Mouse (Mus musculus) macrophage (primary cell): Measurements from ENCODE around the gene Ksr1. TPM values are rescaled to one million over a fixed set of nuclear protein-coding genes. Genes with fewer than 3 reads are reported as not detected.

Experiments used
- H3K27ac ChIP-seq: fragments of 350-480 bp; formaldehyde crosslinking; 2 replicates; pipeline ENCODE4 v1.9.0; 2021
- H3K36me3 ChIP-seq: fragments of 350-480 bp; formaldehyde crosslinking; 2 replicates; pipeline ENCODE4 v1.9.0; 2021; ENCODE audit errors: inconsistent target
- H3K4me3 ChIP-seq: fragments of 350-480 bp; formaldehyde crosslinking; 2 replicates; pipeline ENCODE4 v1.9.0; 2021; ENCODE audit errors: inconsistent target
- H3K79me2 ChIP-seq: fragments of 350-480 bp; formaldehyde crosslinking; 2 replicates; pipeline ENCODE4 v1.9.0; 2021; ENCODE audit errors: inconsistent target
- WGBS: methylation state at CpG from one replicate; pipeline ENCODE4 v1.1.7; 2026; ENCODE audit warnings: inconsistent platforms; ENCODE audit not compliant: missing documents; 5-methylcytosine and 5-hydroxymethylcytosine counted together
- polyA plus RNA-seq: library from polyadenylated mRNA; stranded (reverse); fragments of 250-400 nt; gene quantifications from 3 replicates; pipeline ENCODE4 v1.2.4, GENCODE M21; 2018; ENCODE audit warnings: inconsistent platforms

The Ksr1 gene
- polyA plus RNA-seq, 1 experiment from 2014 or later: 2.6 TPM

DNA sequence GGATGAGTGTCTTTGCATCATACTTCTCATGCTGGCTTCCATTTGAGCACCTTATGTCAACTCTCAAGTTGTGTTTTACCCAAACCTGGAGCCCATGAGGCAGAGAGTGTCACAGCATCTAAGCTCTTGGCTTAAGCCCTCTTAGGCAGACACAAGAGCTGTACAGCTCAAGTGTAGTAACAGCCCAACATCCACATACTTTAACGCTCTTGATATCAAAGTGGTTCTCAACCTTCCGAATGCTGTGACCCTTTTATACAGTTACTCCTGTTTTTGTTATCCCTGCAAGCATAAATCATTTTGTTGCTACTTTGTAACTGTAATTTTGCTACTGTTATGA, 80.0 kb downstream of the Ksr1 start:
- no peaks in the 10 kb centered on the region for H3K36me3 ChIP-seq
- no peak overlapping the region for H3K4me3 ChIP-seq
- WGBS: 100% methylated on average over 2 of the region's 2 CpGs
- H3K27ac ChIP-seq: no peak overlapping the region
- no peaks in the 10 kb centered on the region for H3K79me2 ChIP-seq

DNA sequence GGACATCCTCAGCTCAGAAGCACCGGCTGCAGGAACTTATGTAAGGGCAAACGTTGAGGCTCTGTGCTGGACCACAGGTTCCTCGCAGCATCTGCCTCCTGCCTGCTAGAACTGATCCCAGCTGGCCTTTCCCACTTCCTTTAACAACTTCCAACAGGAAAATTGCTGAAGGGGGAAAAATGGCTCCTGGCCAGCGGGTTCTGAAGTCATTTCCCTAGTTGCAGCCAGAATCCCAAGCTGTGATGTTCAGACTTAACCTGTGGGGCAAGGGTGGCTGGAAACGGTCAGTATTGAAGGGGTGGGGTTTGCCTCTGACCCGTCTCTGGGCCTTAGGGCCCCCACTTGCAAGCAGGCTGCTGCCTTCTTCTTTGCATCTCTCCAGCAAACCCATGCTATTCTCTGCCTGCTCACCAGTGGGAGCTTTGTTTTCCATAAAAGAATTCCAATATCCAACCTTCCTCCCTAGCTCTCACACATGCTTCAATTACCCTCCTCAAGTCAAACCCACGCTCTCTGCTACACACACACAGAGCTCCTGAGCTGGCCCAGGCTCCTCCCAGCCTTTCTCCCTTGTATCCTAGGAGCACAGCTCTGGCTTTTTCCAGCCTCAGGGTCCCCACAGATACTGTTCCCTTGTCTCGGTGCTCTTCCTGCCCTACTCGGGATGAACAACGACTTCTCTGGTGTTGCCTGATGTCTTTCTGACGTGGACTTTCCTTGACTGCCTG, 80.6 kb downstream of the Ksr1 start:
- H3K79me2 ChIP-seq: no peaks in the 10 kb centered on the region
- no peak overlapping the region for H3K4me3 ChIP-seq
- H3K36me3 ChIP-seq: no peaks in the 10 kb centered on the region
- H3K27ac ChIP-seq: no peak overlapping the region
- WGBS: 90% methylated on average over 11 of the region's 11 CpGs

DNA sequence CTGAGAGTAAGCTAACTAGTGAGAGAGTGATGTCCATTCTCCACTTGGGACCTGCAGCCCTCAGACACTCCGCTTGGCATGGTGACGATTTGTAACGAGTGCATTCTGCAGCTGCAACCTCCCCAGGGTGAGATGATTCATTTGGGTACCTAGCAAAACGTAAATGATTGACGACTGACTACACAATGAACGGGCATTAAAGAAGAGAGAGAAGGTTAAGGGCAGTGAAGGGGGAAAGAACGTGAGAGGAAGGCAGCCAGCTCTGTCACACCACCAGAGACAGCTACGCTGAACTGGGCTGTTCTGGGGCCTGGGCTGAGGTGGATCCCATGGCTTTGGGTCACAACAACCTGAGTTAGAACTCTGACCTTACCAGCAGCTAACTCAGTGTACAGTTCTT, 81.9 kb downstream of the Ksr1 start:
- 92% methylated on average over 8 of the region's 8 CpGs for WGBS
- Histone ChIP-seq H3K36me3 (no peaks in the 10 kb centered on the region), H3K4me3 (no peak overlapping the region), H3K27ac (no peak overlapping the region), H3K79me2 (no peaks in the 10 kb centered on the region)

DNA sequence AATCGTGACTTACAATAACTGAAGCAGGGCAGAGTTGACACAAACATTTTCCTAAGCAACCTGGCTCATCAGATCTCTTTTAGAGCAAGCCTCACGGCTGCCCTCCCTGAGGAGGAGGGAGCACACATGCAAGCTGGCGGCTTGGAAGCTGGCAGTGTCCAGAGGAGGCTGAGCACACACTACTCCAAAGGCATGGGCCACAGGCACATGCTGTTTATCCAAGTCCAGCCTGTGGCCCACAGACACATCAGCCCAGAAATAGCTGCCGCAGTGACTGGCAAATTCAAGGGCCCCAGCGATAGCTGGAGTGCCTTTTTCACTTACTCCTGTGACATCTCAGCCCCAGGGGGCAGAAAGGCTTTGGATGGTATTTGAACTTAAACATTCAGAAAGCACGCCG, 82.6 kb downstream of the Ksr1 start:
- Histone ChIP-seq H3K79me2 (no peaks in the 10 kb centered on the region), H3K27ac (no peak overlapping the region), H3K4me3 (no peak overlapping the region), H3K36me3 (no peaks in the 10 kb centered on the region)
- 89% methylated on average over 7 of the region's 7 CpGs for WGBS

DNA sequence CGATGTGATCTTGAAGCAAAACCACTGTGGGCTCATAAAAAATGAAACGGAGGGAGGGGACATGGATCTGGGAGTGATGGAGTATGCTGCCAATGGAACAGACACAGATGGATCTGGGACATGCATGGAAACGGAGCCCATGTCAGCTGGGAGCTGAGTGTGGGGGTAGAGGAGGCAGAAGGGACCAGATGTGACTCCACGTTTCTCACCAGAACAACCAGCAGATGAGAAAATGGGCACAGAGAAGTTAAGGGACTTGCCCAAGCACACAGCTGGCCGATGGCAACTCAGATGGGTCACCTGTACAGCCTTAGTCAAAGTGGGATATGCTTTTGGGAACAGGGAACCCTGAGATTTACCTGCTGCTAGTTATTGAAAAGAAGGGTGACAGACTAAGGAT, 83.3 kb downstream of the Ksr1 start:
- no peaks in the 10 kb centered on the region for H3K36me3 ChIP-seq
- no peaks in the 10 kb centered on the region for H3K79me2 ChIP-seq
- WGBS: 92% methylated on average over 5 of the region's 5 CpGs
- H3K4me3 ChIP-seq: no peak overlapping the region
- H3K27ac ChIP-seq: no peak overlapping the region

DNA sequence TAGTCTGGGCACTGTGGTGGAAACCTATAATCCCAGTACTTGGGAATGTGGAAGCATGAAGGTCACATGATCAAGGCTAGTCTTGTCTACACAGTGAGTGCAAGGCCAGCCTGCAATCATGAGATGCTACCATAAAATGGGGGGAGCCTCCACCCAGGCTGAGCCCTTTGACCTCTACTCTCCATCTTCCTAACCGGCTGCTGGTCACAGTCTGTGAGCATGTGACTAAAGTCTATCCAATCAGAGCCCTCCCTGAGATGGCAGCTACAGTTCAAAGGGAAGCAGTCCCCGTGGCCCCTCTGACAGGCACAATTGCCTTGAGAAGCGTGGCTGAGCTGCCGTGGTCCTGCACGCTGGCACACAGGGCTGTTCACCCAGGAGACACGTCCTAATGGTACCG, 84.4 kb downstream of the Ksr1 start:
- H3K36me3 ChIP-seq: no peaks in the 10 kb centered on the region
- no peak overlapping the region for H3K4me3 ChIP-seq
- H3K79me2 ChIP-seq: no peaks in the 10 kb centered on the region
- WGBS: 92% methylated on average over 7 of the region's 7 CpGs
- no peak overlapping the region for H3K27ac ChIP-seq

DNA sequence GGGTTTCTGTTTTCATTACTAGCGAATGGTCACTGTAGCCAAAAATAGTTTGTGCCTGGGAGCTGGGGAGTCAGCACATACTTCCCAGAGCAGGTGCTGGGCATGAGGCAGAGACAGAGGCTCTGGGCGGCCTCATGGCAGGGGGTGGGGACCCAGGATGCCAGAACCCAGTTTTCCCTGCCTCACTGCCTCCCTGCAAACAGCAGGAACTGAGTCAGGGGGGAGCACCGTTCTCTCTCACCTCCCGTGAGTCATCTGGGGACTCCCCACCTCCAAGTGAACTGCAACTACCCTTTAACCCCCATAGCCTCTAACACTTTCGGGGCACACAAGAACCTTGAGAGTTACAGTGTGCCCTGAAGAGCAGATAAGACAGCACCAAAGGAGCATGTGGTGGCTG, 86.4 kb downstream of the Ksr1 start:
- no peak overlapping the region for H3K27ac ChIP-seq
- H3K79me2 ChIP-seq: no peaks in the 10 kb centered on the region
- no peaks in the 10 kb centered on the region for H3K36me3 ChIP-seq
- no peak overlapping the region for H3K4me3 ChIP-seq
- WGBS: 62% methylated on average over 5 of the region's 5 CpGs

DNA sequence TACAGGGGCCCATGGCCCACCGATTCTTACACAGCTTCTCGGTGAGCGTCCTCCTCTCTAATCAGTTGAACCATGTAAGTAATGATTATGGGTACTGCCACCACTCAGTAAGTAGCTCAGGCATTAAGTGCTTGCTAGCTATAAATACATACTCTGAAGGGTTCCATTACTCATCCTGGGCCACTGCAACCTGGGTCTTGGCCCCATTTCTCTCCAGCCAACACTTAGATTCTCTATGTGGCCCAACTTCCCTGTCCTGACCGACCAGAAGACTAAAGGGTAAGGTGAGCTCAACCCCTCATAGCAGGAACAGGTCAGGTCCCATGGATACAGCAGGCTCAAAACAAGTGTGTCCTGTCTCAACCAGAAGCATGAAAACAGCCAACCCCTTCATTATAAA, 87.1 kb downstream of the Ksr1 start:
- Histone ChIP-seq H3K79me2 (no peaks in the 10 kb centered on the region), H3K27ac (no peak overlapping the region), H3K4me3 (no peak overlapping the region), H3K36me3 (no peaks in the 10 kb centered on the region)
- 88% methylated on average over 4 of the region's 4 CpGs for WGBS

DNA sequence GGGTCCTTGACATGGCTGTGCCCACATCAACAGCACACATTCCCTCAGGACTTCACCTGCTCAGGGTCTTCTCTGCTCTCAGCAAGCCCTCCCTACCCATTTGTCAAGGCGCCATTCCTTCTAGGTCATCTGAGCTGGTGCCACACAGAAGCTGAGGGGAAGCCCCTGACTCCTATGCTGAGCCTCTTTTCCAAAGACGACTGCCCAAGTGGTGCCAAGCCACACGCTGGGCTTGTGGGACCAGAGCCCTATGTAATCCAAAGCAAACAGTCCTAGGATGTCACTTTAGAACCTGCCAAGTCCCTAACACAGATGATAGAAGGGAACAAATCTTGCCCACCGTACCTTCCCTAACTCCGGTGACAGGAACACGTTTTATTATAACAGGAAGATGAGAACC, 87.6 kb downstream of the Ksr1 start:
- WGBS: 98% methylated on average over 6 of the region's 6 CpGs
- Histone ChIP-seq H3K36me3 (no peaks in the 10 kb centered on the region), H3K79me2 (no peaks in the 10 kb centered on the region), H3K27ac (no peak overlapping the region), H3K4me3 (no peak overlapping the region)

DNA sequence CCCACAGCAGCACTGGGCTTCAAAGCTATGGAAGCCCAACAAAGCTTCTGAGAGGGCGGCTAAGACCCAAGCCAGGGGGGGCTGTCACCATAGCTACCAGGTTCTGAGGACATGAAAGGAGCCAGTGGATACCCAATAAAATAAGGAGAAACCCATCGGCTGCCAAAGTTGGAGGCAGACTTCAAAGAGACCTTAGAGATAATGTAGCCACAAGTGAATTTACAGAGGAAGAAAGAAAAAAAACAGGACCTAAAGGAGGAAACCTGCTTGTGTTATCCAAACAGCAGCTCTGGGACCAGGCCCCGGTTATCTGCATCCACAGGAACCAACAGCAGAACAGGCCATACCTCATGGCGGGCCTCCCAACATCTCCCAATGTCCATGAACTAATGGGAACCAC, 88.4 kb downstream of the Ksr1 start:
- WGBS: 72% methylated on average over 4 of the region's 4 CpGs
- Histone ChIP-seq H3K4me3 (no peak overlapping the region), H3K79me2 (no peaks in the 10 kb centered on the region), H3K36me3 (no peaks in the 10 kb centered on the region), H3K27ac (no peak overlapping the region)

DNA sequence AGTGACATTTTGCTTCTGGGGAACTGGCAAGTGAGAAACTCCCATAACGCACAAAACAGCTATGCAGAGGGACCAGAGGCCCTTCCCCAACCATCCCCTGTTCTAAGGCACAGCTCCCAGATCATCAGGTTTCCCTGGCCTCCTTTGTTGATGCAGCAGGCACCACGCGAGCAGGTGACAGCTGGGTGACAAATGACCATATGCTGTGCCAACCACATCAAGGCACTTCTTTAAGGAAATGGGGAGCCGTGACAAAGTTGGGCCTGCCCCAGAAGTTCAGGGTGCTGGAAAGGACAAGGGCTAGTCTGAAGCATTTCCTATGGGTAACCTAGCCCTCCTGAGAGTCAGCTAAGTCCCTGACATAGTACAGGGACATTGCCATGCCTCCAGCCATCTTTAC, 89.3 kb downstream of the Ksr1 start:
- no peaks in the 10 kb centered on the region for H3K79me2 ChIP-seq
- 72% methylated on average over 4 of the region's 4 CpGs for WGBS
- no peak overlapping the region for H3K4me3 ChIP-seq
- no peaks in the 10 kb centered on the region for H3K36me3 ChIP-seq
- H3K27ac ChIP-seq: no peak overlapping the region

DNA sequence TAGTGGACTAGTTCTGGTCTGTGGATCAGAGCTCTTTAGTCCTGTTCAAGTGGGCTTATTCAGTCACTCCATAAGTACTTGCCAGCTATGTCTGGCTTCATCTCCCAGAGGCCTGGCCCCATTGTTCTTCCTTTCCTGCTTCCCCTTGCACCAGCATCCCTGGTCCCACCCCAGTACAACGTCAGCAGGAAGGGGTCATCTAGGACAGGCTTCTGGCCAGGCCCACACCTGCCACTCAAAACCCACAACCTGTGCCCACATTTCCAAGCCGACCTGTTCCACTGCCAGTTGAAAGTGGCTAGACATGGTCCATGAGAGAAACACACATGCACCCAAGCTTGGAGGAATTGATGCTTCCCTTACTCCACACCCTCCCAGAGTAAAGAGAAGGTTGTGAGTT, 90.2 kb downstream of the Ksr1 start:
- H3K36me3 ChIP-seq: no peaks in the 10 kb centered on the region
- no peak overlapping the region for H3K4me3 ChIP-seq
- 56% methylated on average over 2 of the region's 2 CpGs for WGBS
- no peaks in the 10 kb centered on the region for H3K79me2 ChIP-seq
- no peak overlapping the region for H3K27ac ChIP-seq

DNA sequence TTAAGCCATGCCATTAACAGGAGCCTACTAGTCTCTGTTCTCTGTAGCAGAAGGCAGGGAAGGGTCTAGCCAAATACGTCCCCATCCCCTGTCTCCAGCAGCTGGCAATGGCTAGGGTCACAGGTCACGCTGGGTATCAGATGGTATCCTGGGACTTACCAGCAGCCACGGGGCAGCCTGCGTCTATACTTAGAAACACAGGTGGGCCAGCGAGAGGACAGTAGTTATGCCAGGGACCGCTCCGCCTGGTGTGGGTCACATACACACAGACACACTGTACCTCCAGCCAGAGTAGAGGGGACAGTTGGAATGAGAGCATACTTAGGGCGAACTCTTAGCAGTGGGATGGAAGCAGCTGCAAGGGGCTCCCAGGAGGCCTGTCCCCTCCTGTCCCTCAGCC, 91.0 kb downstream of the Ksr1 start:
- H3K36me3 ChIP-seq: no peaks in the 10 kb centered on the region
- H3K79me2 ChIP-seq: no peaks in the 10 kb centered on the region
- 92% methylated on average over 4 of the region's 8 CpGs for WGBS
- no peak overlapping the region for H3K4me3 ChIP-seq
- H3K27ac ChIP-seq: no peak overlapping the region

DNA sequence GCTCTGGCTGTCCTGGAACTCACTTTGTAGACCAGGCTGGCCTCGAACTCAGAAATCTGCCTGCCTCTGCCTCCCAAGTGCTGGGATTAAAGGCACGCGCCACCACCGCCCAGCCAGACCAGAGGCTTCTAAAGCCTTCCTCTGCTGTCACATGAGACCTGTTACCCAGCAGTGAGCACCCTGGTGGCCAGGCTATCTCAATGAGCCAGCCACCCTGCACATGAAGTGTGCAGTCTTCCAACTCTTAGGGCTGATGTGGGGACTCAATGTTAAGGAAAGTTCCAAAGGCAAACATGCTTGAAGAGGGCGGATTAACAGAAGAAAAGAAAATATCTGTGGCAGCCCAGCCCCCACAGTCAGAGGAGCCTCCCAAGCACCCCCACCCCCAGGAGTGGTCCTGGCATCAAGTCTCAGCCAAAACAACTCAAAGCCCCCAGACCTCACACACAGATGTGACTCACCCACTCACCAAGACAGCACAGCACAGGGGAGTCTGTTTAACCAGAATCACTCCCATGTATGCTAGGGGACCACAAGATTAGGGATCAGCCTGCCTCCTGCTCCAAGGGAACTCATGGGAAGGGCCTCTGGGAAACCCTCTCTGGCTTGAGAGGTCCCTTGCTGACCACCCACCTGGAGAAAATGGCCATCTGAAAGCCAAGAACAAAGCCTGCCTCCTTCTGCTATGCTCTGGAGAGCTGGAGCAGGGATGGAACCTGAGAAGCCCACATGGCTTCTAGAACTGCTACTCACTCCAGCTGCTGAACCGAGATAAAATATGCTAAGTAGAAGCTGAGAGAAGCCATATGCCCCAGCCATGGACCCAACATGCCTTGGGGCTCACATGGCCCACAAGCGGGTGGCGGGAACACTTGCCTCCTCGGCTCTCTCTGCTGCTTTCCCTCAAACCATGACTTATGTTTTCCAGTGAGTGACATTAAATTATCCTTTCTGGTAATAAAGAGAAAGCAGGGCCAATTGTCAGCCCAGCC, 91.8 kb downstream of the Ksr1 start:
- Histone ChIP-seq H3K4me3 (no peak overlapping the region), H3K27ac (no peak overlapping the region), H3K36me3 (no peaks in the 10 kb centered on the region), H3K79me2 (no peaks in the 10 kb centered on the region)
- WGBS: 92% methylated on average over 9 of the region's 9 CpGs

DNA sequence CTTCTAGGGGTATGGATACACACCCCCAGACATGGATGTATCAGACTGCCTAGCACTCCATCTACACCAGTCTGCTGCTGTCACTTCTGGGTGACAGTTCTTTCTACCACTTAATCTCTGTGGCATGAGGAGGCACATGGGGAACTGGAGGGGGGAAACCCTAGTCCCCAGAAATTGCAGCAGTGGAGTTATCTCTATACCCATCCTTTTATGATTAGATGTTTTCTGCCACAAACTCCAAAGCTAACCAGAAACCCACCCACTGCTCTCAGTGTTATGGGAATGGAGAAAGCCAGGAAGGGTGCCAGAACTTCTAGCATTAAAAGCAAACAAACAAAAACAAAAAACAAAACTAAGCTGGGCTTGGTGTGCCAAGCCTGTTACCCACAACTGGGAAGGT, 92.8 kb downstream of the Ksr1 start:
- Histone ChIP-seq H3K79me2 (no peaks in the 10 kb centered on the region), H3K4me3 (no peak overlapping the region), H3K36me3 (no peaks in the 10 kb centered on the region), H3K27ac (no peak overlapping the region)
